Mouse (Mus musculus): ENCODE measurements at regions not wholly inside any gene's neighbourhood (a gene's known extent, or its start where the extent isn't known, plus 50 kb on each side); places are given as distances from the start of the nearest gene placed in this dataset.

- TF ChIP-seq POLR2A (IDR thresholded peaks at IDR 0.05; ENCODE audit: borderline replicate concordance, low read depth, low read length), result no peak
- TF ChIP-seq CTCF (IDR thresholded peaks at IDR 0.05; ENCODE audit: low read depth, low read length), result no peak
These were observed 235.2 kb downstream of the Diras2 start for GRCm38 (mm10) chr13:52295847-52296246.
